In genomic region chr7:109703190-109704015, GRCm38 (mm10) we compare ENCODE assay signal across 7 mouse cellular contexts. TPM values are rescaled to one million over a fixed set of nuclear protein-coding genes. Genes with fewer than 3 reads are reported as not detected.
A peak's percentile ranks its signal among the peaks of the same experiment; 100 is the strongest.
DNase-seq lines count a peak whose midpoint lies in the region; ATAC-seq lines count a peak whose summit lies in the region.

Gene St5 (minus strand): TSS chr7:109703605.
Gene Akip1 (plus strand): TSS chr7:109703690.

- H3K9me3 ChIP-seq in intestine, embryonic 16.5 days (ENCODE audit: control insufficient read depth, low read length) = no peaks in the 10 kb centered on the region
- H3K9me3 ChIP-seq in midbrain, embryonic 11.5 days (ENCODE audit: control insufficient read depth, low read length) = no peaks in the 10 kb centered on the region

- peak within 1 kb of the TSS; percentile 69 for H3K4me2 ChIP-seq in intestine, embryonic 16.5 days (ENCODE audit: low read depth, low read length)
- H3K4me2 ChIP-seq in midbrain, embryonic 11.5 days = peak within 1 kb of the TSS; percentile 74

- H3K36me3 ChIP-seq in intestine, embryonic 16.5 days (ENCODE audit: control insufficient read depth, insufficient read depth, low read length) = no peaks in the 10 kb centered on the region
- no peaks in the 10 kb centered on the region for H3K36me3 ChIP-seq in midbrain, embryonic 11.5 days (ENCODE audit: control insufficient read depth, insufficient read depth, low read length)

- peak within 1 kb of the TSS; percentile 81 for H3K9ac ChIP-seq in intestine, embryonic 16.5 days (ENCODE audit: low read depth, low read length)
- H3K9ac ChIP-seq in midbrain, embryonic 11.5 days (ENCODE audit: low read length) = peak within 1 kb of the TSS; percentile 82

- peak; percentile 97 for ATAC-seq in intestine, embryonic 16.5 days
- peak; percentile 98 for ATAC-seq in midbrain, embryonic 11.5 days (ENCODE audit: low FRiP score)

- peak; percentile 94 for DNase-seq in adrenal gland, adult 8-10 months
- peak; percentile 98 for DNase-seq in embryo, embryonic 9.5 days (ENCODE audit: extremely low spot score)
- DNase-seq in gastrocnemius, postnatal 4 days (ENCODE audit: low spot score in 2 of 2) = peak; percentile 96 to 98
- DNase-seq in left cerebral cortex, postnatal 36 days (ENCODE audit: low spot score in 2 of 2) = peak; percentile 90 to 91
- peak; percentile 100 for DNase-seq in midbrain, embryonic 11.5 days (ENCODE audit: low spot score, missing footprints)
- DNase-seq in skeletal muscle tissue, adult 2 months (ENCODE audit: low read depth, low spot score) = peak; percentile 84

- intact Hi-C loops in left cerebral cortex, postnatal 36 days (cut with DNase I) = no loop called here

- no peaks in the 10 kb centered on the region for H3K27me3 ChIP-seq in intestine, embryonic 16.5 days (replicated peaks; ENCODE audit: control insufficient read depth, insufficient read depth, low read length)
- peaks cover 8% of the 10 kb centered on the region for H3K27me3 ChIP-seq in midbrain, embryonic 11.5 days (ENCODE audit: control insufficient read depth, insufficient read depth, low read length)

- H3K27ac ChIP-seq in intestine, embryonic 16.5 days (ENCODE audit: low read length) = peak within 1 kb of the TSS; percentile 78
- peak within 1 kb of the TSS; percentile 54 for H3K27ac ChIP-seq in midbrain, embryonic 11.5 days (ENCODE audit: low read depth, low read length)

- WGBS in intestine, embryonic 16.5 days = under 1% methylated on average over 61 of the region's 61 CpGs
- under 1% methylated on average over 61 of the region's 61 CpGs for whole genome bisulfite sequencing in midbrain, embryonic 11.5 days

- 0 out of 2 replicates have a peak, but pooled peaks cover 9% of the 10 kb centered on the region for H3K4me1 ChIP-seq in intestine, embryonic 16.5 days (ENCODE audit: control insufficient read depth, insufficient read depth, low read length)
- H3K4me1 ChIP-seq in midbrain, embryonic 11.5 days (ENCODE audit: control insufficient read depth, insufficient read depth, low read length) = peaks cover 3% of the 10 kb centered on the region; the same call in 1 of the 2 replicates

- peak within 1 kb of the TSS; percentile 74 for H3K4me3 ChIP-seq in intestine, embryonic 16.5 days (ENCODE audit: low read length)
- peak within 1 kb of the TSS; percentile 67 for H3K4me3 ChIP-seq in midbrain, embryonic 11.5 days (ENCODE audit: low read depth, low read length)

RNA-seq across cellular contexts. Expression of gene St5, which starts in this region (rescaled TPM):
- total RNA-seq in adrenal gland, adult 8-10 months (2022) = 10 to 100 TPM; 26.9 to 62.4 (median 40.9) TPM
- 10 to 100 TPM; 45.5 to 47.6 TPM for total RNA-seq in gastrocnemius, postnatal 4 days (2021)
- polyA plus RNA-seq in intestine, embryonic 16.5 days (2015; fragmentation: Nextera tagmentation; extraction: Ambion mirVana) = 66.9 and 71.9 TPM in 2 replicates
- 10 to 100 TPM; 12.8 to 23.4 TPM for total RNA-seq in left cerebral cortex, postnatal 36 days (2021)
- polyA plus RNA-seq in midbrain, embryonic 11.5 days (2014; fragmentation: Nextera tagmentation; extraction: Ambion mirVana) = 37.9 and 41.6 TPM in 2 replicates

RNA-seq across cellular contexts. Expression of gene Akip1, which starts in this region (rescaled TPM):
- 10 to 100 TPM; 21.7 to 30.6 (median 23.6) TPM for total RNA-seq in adrenal gland, adult 8-10 months (2022)
- total RNA-seq in gastrocnemius, postnatal 4 days (2021) = 10 to 100 TPM; 15.2 to 17.6 TPM
- 37.6 and 40.9 TPM in 2 replicates for polyA plus RNA-seq in intestine, embryonic 16.5 days (2015; fragmentation: Nextera tagmentation; extraction: Ambion mirVana)
- total RNA-seq in left cerebral cortex, postnatal 36 days (2021) = 1 to 10 TPM; 5.2 to 5.7 TPM
- polyA plus RNA-seq in midbrain, embryonic 11.5 days (2014; fragmentation: Nextera tagmentation; extraction: Ambion mirVana) = 19.4 and 20.7 TPM in 2 replicates

Comparison
In these comparisons a context has a peak if more than half of its experiments do, and no peak if none do; other contexts are left out.
1. Peak in every context shown above with its lines: DNase-seq, ATAC-seq, H3K4me3 ChIP-seq and H3K27ac ChIP-seq.